Mouse (Mus musculus) fat pad, adult 2 months (tissue): ENCODE results near the gene Numbl.

ENCODE experiments used
- DNase-seq: peaks from one replicate; pipeline ENCODE4 v3.0.0-alpha.2; 2011; ENCODE audit warnings: low read depth, low spot score; ENCODE audit errors: extremely low read depth

The Numbl gene

DNA sequence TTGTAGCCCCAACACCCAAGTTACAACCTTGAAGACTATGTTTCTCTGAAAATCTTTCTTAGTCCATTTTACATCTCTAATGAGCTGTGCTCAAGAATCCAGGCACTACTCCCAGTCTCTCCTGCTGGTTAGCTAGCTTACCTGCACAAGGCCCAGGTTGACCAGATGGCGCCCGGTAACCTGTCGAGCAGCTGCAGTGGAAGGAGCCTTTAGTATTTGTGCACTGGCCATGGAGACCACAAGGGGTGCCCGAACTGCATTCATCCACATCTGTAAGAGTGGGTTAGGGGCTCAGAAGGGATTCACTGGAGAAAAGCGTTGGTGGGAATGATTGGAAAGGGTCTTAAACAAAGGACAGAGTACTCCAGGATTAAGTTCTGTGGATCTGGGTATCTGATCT is 64.8 kb downstream of the Numbl start:
- DNase-seq: no peak

DNA sequence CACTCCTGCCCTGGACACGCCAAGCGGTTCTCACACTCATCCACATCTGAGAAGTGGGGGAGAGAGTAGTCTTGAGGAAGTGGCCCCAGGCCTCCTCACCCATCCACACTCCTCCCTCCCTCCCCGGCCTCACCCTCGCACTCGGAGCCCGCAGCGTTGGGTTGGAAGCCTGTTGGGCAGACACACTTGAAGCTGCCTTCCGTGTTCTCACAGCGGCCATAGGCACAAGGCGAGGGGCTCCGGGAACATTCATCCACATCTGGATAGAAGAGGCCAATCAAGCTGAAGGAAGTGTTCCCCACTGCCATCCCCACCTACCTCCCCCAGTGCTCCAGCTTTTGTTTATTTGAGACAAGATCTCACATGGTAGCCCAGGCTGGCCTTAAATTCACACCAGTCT is 65.9 kb downstream of the Numbl start:
- no peak for DNase-seq

DNA sequence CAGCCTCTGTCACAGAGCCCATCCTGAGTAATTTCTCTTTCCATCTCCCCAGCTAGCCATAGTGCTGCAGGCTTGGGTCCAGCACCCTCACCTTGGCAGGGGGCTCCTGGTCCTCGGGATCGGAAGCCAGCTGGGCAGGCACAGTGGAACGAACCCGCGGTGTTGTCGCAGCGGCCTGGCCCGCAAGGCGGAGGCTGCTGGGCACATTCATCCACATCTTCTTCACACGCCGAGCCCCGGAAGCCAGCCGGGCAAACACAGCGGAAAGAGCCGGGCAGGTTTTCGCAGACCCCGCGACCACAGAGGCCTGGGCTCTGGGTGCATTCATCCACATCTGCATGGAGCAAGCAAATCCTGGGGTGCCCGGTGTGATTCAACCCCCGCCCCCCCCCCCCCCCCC is 66.7 kb downstream of the Numbl start:
- DNase-seq: no peak

DNA sequence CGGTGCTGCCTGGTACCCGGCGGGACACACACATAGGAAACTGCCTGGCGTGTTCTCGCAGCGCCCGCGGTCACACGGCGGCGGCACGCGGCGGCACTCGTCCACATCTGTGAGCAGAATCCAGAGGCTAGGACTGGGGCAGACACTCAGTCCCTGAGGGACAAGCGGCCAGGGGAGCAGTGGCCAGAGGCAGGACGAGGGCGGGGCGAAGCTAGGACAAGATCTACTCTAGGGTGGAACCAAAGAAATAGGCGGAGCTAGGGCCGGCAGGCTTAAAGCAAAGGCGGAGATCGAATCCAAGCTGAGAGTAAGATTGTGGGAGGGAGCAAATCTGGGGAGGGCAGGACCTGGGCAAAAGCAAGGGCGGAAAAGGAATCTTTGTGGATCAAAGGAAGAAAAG is 67.5 kb downstream of the Numbl start:
- no peak for DNase-seq

DNA sequence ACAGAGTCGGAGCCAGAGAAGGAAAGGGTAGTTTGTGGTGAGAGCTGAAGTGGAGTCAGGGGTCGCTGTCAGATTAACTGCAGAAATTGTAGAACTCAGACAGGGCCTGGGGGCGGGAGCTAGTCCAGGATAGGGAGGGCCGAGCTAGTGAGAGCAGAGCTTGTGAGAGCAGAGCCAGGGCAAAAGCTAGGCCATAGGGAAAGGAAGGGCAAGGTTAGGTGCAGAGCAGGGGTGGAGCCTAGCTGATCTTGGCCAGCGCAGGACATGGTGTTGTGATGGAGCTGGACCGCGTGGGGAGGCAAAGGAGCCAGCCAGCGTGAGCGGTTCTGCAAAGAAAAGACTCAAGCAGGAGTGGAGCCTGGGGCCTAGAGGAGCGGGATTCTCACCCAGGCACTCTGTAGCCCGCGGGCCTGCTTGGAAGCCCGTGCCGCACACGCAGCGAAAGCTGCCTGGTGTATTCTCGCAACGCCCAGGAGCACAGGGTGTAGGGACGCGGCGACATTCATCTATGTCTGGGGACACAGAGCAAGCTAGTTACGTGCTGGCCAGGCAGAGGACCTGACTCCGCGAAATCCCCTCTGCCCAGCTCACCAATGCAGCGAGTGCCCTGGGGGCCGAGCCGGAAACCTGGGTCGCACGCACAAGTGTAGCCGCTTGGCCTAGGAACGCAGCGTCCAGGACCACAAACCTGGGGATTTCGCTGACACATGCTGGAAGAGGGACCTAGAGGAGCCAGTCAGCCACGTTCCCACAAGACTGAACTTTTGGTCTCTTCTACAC is 68.1 kb downstream of the Numbl start:
- DNase-seq: no peak

DNA sequence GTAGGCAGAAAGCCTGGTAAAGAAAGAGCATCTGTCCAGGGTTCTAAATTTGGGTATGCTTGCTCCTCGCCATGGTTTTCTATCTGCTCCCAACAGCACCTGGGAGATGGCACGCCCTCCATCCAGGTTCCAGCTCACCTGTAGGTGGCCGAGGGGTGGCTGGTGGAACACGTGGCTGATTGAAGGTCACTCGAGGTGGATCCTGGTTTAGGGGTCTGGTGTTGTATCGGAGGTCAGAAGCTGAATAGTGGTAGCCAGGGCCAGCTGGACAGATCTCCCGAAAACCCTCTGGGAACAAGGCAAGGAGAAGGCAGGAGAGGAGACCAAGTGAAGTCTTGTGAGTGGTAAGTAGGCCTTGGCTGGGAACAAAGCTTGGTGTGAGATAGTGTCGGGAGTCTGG is 69.3 kb downstream of the Numbl start:
- DNase-seq: no peak

DNA sequence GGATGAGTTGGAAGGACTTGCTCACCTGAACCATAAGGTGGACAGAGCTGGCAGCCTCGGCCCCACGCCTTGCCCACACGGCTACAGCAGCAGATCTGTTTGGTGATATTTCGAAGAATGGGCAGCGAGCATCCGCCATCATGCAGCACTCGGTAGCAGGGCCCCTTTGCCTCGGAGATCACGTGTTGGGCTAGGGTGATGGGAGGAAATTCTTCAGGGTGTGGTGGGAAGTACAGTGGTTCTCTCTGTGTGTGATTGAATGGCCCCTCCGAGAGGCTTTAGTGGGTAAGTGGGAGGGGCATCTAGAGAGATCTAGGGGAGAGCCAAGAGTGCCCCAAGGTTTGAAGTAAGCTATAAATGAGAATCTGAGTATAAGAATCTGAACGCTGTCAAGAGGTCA is 69.9 kb downstream of the Numbl start:
- no peak for DNase-seq

DNA sequence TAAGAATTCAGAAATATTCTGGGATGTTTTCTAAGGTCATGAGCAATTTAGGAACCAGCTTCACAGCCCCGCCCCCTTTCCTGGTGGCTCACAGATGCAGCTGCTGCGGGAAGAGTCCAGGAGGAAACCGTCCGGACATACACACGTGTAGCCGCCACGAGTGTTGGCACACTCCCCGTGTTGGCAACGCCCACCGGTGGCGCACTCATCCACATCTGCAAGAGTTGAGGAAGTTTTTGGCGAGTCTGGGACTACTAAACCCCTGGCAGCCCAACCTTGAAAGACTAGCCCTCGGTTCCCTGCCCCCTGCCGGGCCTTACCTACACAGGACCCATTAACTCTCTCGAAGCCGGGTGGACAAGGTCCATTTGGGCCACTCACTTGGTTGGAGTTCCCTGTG is 70.4 kb downstream of the Numbl start:
- DNase-seq: no peak

DNA sequence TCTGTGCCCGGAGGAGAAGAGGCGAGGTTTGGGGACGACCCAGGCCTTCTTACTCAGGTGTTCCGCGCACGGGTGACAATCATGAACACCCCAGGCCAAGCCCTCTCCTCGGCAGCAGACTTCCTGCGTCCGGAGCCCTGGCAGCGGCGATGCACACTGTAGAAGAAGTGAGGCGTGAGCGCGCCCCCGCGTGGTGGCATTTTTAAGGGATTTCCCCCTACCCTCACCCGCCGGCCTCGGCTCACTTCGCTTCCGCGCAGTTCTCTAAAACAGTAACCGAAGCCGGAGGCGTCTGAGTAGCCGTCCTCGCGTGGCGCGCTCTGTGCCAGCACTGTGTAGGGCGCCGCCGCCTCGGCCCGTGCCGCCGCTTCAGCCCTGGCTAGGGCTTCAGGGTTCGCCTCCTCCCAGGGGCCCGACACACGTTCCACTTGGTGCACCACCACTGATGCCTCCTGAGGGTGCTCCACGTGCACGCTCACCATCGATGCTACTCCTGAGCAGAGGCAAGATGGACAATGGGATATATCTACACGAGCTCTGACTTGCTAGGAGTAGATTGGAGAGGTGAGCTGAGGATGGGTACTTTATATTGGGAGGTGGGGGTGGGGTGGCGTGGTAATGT is 71.2 kb downstream of the Numbl start:
- DNase-seq: no peak

DNA sequence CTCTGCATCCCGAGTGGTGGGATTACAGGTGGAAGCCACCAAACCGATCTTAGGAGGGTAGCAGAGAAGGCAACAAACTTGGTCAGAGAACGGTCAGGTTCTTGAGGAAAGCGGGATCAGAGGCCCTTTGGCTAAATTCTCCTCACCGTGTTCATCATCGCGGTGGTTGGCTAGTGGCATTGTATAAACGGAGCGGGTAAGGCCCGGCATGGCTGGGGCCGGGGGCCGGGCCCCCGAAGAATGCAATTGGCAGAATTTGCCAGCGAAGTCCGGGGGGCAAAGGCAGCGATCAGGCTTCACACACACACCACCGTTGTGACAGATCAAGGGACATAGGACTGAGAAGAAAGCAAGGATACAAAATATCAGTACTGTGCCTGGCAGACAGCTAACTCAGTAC is 71.7 kb downstream of the Numbl start:
- DNase-seq: no peak

DNA sequence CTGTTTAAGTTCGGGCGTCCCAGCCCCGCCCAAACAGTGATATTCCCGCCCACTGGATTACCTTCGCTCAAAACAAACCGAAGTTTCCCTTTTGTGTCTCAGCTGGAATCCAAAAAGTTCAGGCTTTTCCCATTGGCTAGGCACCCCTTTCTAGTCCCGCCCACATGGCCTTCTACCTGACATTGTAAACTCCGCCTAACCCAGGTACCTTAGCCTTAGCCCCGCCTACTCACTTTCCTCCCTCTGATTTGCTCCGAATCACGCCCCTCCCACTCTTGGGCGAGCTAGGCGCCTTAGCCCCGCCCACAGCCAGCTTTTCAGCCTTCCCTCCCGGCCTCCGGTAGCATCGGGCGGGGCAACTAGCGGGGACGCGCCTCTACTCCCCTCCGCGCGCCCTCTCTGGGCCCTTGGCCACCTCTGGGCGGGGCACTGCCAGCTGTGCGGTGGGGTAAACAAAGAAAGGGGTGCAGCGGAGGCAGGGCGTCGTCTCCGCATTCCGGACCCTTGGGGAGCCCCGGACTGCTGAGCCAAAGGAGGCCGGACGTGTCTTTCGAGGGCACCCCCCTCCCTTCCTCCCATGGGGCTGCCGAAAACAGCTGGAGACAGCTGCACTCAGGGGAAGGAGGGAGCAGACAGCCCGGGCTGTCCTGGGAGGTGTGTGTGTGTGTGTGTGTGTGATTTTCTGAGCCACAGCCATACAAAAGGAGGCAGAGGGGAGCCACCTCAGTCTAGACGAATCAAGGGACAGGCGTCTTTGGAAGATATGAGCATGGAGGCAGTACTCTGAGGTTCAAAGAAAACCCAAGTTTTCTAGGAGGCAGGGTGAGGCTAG is 72.7 kb downstream of the Numbl start:
- DNase-seq: peak; percentile 99

DNA sequence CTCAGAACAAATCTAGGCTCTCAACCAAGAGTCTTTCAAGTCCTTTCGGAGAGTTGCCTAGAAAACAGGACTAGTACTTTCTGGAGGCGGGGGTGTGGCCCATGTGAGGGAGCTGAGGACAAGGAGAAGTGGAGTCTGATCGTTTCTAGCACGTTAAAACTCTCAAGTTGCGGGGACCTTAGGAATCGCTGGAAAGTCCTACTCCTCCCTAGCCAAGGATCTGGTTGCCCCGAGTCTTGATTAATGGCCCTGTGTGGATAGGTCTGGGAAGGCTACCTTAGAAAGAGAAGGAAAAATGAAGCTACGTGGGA is 73.3 kb downstream of the Numbl start:
- DNase-seq: no peak
